ENCODE assay signal across 7 mouse cellular contexts in genomic region chr10:80932206-80932605, GRCm38 (mm10). TPM values are rescaled to one million over a fixed set of nuclear protein-coding genes. Genes with fewer than 3 reads are reported as not detected.
A peak's percentile ranks its signal among the peaks of the same experiment; 100 is the strongest.
DNase-seq lines count a peak whose midpoint lies in the region; ATAC-seq and TF ChIP-seq lines count a peak whose summit lies in the region.

No protein-coding gene starts in this region.

- DNase-seq in lung, adult 18-20 months = peak; percentile 70 to 75
- no peak for DNase-seq in lung, postnatal 25 days (ENCODE audit: low spot score)
- no peak for DNase-seq in liver, embryonic 14.5 days (ENCODE audit: low read depth in 3 of 3, low spot score in 3 of 3)
- peak; percentile 59 for DNase-seq in right cerebral cortex, postnatal 4 days
- no peak for DNase-seq in thymus, adult 18-20 months

- ATAC-seq in heart, embryonic 13.5 days (ENCODE audit: extremely low read depth, insufficient number of reproducible peaks, low FRiP score, low TSS enrichment) = no peak
- ATAC-seq in liver, embryonic 14.5 days (ENCODE audit: insufficient read depth) = no peak

- H3K4me1 ChIP-seq in bone marrow macrophage, adult 2 months (ENCODE audit: control insufficient read depth, insufficient read depth, low read length) = peaks cover 20% of the 10 kb centered on the region
- H3K4me1 ChIP-seq in heart, embryonic 13.5 days = peaks cover 76% of the 10 kb centered on the region
- peaks cover 11 to 13% of the 10 kb centered on the region in 2 experiments for H3K4me1 ChIP-seq in liver, embryonic 14.5 days (replicated peaks; ENCODE audit: control insufficient read depth in 2 of 2, insufficient read depth in 2 of 2, low read length in 1 of 2)

- H3K27ac ChIP-seq in bone marrow macrophage, adult 2 months (ENCODE audit: insufficient read depth, low read depth, low read length) = peak overlapping the region; percentile 47
- peak overlapping the region; percentile 54 for H3K27ac ChIP-seq in heart, embryonic 13.5 days (replicated peaks)
- H3K27ac ChIP-seq in liver, embryonic 14.5 days = no peak overlapping the region

- H3K36me3 ChIP-seq in heart, embryonic 13.5 days = peaks cover 3% of the 10 kb centered on the region; the same call in 1 of the 2 replicates
- no peaks in the 10 kb centered on the region for H3K36me3 ChIP-seq in liver, embryonic 14.5 days (replicated peaks; ENCODE audit: control insufficient read depth, insufficient read depth, low read depth)

- H3K27me3 ChIP-seq in heart, embryonic 13.5 days (replicated peaks) = peaks cover 28% of the 10 kb centered on the region
- peaks cover 70% of the 10 kb centered on the region for H3K27me3 ChIP-seq in liver, embryonic 14.5 days (ENCODE audit: control insufficient read depth, insufficient read depth, low read length)

- TF ChIP-seq CTCF in bone marrow macrophage, adult 2 months (IDR thresholded peaks at IDR 0.05; ENCODE audit: low read depth, low read length) = no peak
- TF ChIP-seq CTCF in liver, embryonic 14.5 days (IDR thresholded peaks at IDR 0.05; ENCODE audit: low read depth) = no peak

- WGBS in heart, embryonic 13.5 days = 1% methylated on average over 20 of the region's 20 CpGs
- WGBS in liver, embryonic 14.5 days (ENCODE audit: insufficient replicate concordance) = 1% methylated on average over 20 of the region's 20 CpGs

- no peak for TF ChIP-seq EP300 in liver, embryonic 14.5 days (IDR thresholded peaks at IDR 0.05; ENCODE audit: low read depth)

- peak overlapping the region; percentile 78 for H3K4me2 ChIP-seq in heart, embryonic 13.5 days
- peak overlapping the region; percentile 90 for H3K4me2 ChIP-seq in liver, embryonic 14.5 days (ENCODE audit: low read depth)

- H3K4me3 ChIP-seq in bone marrow macrophage, adult 2 months (ENCODE audit: insufficient read depth, low read length) = peak overlapping the region; percentile 85
- H3K4me3 ChIP-seq in heart, embryonic 13.5 days = peak overlapping the region; percentile 88
- H3K4me3 ChIP-seq in liver, embryonic 14.5 days (ENCODE audit: insufficient read depth in 1 of 2, low read depth in 2 of 2, low read length in 2 of 2) = peak overlapping the region; percentile 3 to 39; a peak in 2 of 4 replicates

- no peaks in the 10 kb centered on the region for H3K9me3 ChIP-seq in heart, embryonic 13.5 days
- H3K9me3 ChIP-seq in liver, embryonic 14.5 days (ENCODE audit: control insufficient read depth, low read length) = no peaks in the 10 kb centered on the region

- H3K9ac ChIP-seq in heart, embryonic 13.5 days = peak overlapping the region; percentile 97
- H3K9ac ChIP-seq in liver, embryonic 14.5 days (replicated peaks) = no peak overlapping the region

- no peak for TF ChIP-seq POLR2A in bone marrow macrophage, adult 2 months (IDR thresholded peaks at IDR 0.05; ENCODE audit: borderline replicate concordance, low read depth, low read length)

RNA-seq across cellular contexts. Expression of gene Gadd45b, which starts 2.3 kb away (rescaled TPM):
- 15.8 and 20.9 TPM in 2 replicates for polyA plus RNA-seq in bone marrow macrophage, adult 2 months (2012; ENCODE audit: insufficient read depth, insufficient read length, missing spikeins)
- polyA plus RNA-seq in heart, embryonic 13.5 days (2015; fragmentation: Nextera tagmentation; extraction: Ambion mirVana) = 29.2 and 33.9 TPM in 2 replicates
- 1.3 and 1.9 TPM in 2 replicates for polyA plus RNA-seq in liver, embryonic 14.5 days (2012; rRNA removed)
- 2.0 and 2.7 TPM in 2 replicates for polyA plus RNA-seq in liver, embryonic 14.5 days (2014; fragmentation: Nextera tagmentation; extraction: Ambion mirVana)

RNA-seq across cellular contexts. Expression of gene Lmnb2, which starts 14.2 kb away (rescaled TPM):
- 18.9 and 19.5 TPM in 2 replicates for polyA plus RNA-seq in bone marrow macrophage, adult 2 months (2012; ENCODE audit: insufficient read depth, insufficient read length, missing spikeins)
- 24.8 and 26.7 TPM in 2 replicates for polyA plus RNA-seq in heart, embryonic 13.5 days (2015; fragmentation: Nextera tagmentation; extraction: Ambion mirVana)
- polyA plus RNA-seq in liver, embryonic 14.5 days (2012; rRNA removed) = 9.5 and 11.3 TPM in 2 replicates
- 2.8 and 3.2 TPM in 2 replicates for polyA plus RNA-seq in liver, embryonic 14.5 days (2014; fragmentation: Nextera tagmentation; extraction: Ambion mirVana)

RNA-seq across cellular contexts. Expression of gene Timm13, which starts 31.4 kb away (rescaled TPM):
- 76.6 and 101 TPM in 2 replicates for polyA plus RNA-seq in bone marrow macrophage, adult 2 months (2012; ENCODE audit: insufficient read depth, insufficient read length, missing spikeins)
- polyA plus RNA-seq in heart, embryonic 13.5 days (2015; fragmentation: Nextera tagmentation; extraction: Ambion mirVana) = 285 and 314 TPM in 2 replicates
- polyA plus RNA-seq in liver, embryonic 14.5 days (2012; rRNA removed) = 114 and 145 TPM in 2 replicates
- polyA plus RNA-seq in liver, embryonic 14.5 days (2014; fragmentation: Nextera tagmentation; extraction: Ambion mirVana) = 201 and 208 TPM in 2 replicates

Comparison
In these comparisons a context has a peak if more than half of its experiments do, and no peak if none do; other contexts are left out.
1. DNase-seq: peak in lung, adult 18-20 months (2 of 2) and right cerebral cortex, postnatal 4 days (single experiment); none in lung, postnatal 25 days (single experiment), liver, embryonic 14.5 days (0 of 3) and thymus, adult 18-20 months (0 of 2).
2. H3K4me3 ChIP-seq: peak in every context shown above with its lines; median percentile 88 in heart, embryonic 13.5 days; 85 in bone marrow macrophage, adult 2 months; 21 in liver, embryonic 14.5 days.